Mouse (Mus musculus): ENCODE results near the gene Arhgap10.

DNA sequence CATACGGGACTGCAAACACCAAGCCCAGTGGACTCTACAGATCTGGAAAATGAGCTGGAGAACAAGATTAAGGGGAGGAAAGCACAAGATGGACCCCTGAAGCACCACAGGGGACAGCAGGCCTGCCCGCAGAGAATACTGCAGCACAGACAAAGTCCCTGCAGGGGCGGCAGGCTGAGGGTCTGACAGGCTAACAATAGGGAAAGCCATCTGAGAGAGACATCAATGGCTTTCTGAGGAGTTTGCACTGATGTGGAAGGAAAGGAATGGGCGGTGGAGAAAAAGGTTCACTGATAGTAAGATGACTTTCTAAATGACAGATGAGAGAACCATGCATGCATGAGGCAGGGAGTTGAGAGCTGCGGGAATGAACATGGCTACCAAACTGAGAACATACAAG, 111.3 kb downstream of the Arhgap10 start:
- TF ChIP-seq POLR2A (IDR thresholded peaks at IDR 0.05; ENCODE audit: extremely low read depth, insufficient read depth, low read length) (no peak), CTCF (IDR thresholded peaks at IDR 0.05; ENCODE audit: extremely low read depth, insufficient read depth, low read length) (no peak)
